Mouse (Mus musculus) E14TG2a.4 (cell line): ENCODE measurements around the gene Arntl2.
A peak's percentile ranks its signal among the peaks of the same experiment; 100 is the strongest.

Source experiments
- H3K27me3 ChIP-seq: 2 replicates; pipeline ENCODE4 v1.6.1; 2014; ENCODE audit warnings: low read length, control low read depth; ENCODE audit not compliant: insufficient read depth
- H3K36me3 ChIP-seq: 2 replicates; pipeline ENCODE4 v1.6.1; 2014; ENCODE audit warnings: low read length, control low read depth; ENCODE audit not compliant: insufficient read depth
- H3K4me1 ChIP-seq: replicated peaks from 2 replicates; pipeline ENCODE4 v1.6.1; 2014; ENCODE audit warnings: low read depth, low read length, control low read depth
- H3K4me3 ChIP-seq: replicated peaks from 2 replicates; pipeline ENCODE4 v1.5.1; 2014; ENCODE audit warnings: mild to moderate bottlenecking, low read length
- H3K9me3 ChIP-seq: 2 replicates; pipeline ENCODE4 v1.6.1; 2014; ENCODE audit warnings: low read length, control low read depth
- CTCF ChIP-seq: conservative IDR thresholded peaks from 2 replicates; pipeline ENCODE4 v1.5.1; 2014; ENCODE audit warnings: low read length
- NANOG ChIP-seq: IDR thresholded peaks from 2 replicates; pipeline ENCODE4 v1.6.1; 2014; ENCODE audit warnings: borderline replicate concordance, low read length, mixed read lengths
- POU5F1 ChIP-seq: IDR thresholded peaks from 2 replicates; pipeline ENCODE4 v1.6.1; 2014; ENCODE audit warnings: low read length, borderline replicate concordance

Gene Arntl2

DNA sequence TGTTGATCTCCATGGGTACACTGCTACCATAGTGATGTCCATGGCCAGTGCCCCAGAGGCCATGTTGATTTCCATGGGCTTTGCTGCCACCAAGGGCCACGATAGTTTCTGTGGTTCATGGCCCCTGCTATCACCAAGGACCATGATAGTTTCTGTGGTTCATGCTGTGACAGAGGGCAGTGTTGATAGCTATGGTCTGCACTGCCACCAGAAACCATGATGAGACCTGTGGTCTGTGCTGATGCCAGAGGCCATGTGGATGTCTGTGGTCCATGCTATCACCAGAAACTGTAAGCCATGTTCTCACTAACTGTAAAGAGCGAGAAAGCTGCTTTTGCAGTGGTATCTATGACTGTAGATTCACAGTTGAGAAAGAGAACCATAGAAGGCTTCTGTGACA, 40.7 kb upstream of the Arntl2 start:
- Histone ChIP-seq H3K36me3 (peaks cover 9% of the 10 kb centered on the region; the same call in 1 of the 2 replicates), H3K4me3 (no peak overlapping the region), H3K4me1 (peaks cover 22% of the 10 kb centered on the region), H3K27me3 (no peaks in the 10 kb centered on the region), H3K9me3 (no peaks in the 10 kb centered on the region)
- TF ChIP-seq POU5F1 (no peak), CTCF (no peak), NANOG (no peak)

DNA sequence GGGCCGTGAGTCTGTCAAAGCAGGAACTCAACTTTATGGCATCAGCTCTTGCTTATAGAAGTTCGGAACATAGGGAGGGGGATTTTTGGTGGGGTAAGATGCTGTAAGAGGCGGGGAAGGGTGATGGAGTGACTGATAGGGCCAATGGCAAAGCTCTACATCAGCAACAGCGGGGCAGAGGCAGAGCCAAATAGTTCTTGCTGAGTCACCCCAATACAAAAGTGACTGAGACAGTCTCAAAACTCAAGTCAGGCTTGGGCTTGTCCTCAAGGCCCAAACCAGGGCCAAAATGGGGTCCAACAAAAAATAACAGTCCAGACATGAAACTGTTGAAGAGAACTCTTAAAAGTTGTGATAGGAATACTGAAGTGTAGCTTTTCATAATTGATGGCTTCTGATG, 40.2 kb upstream of the Arntl2 start:
- peaks cover 11% of the 10 kb centered on the region; the same call in 1 of the 2 replicates for H3K36me3 ChIP-seq
- peaks cover 22% of the 10 kb centered on the region for H3K4me1 ChIP-seq
- H3K27me3 ChIP-seq: no peaks in the 10 kb centered on the region
- H3K9me3 ChIP-seq: no peaks in the 10 kb centered on the region
- TF ChIP-seq CTCF (no peak), NANOG (no peak), POU5F1 (no peak)
- no peak overlapping the region for H3K4me3 ChIP-seq

DNA sequence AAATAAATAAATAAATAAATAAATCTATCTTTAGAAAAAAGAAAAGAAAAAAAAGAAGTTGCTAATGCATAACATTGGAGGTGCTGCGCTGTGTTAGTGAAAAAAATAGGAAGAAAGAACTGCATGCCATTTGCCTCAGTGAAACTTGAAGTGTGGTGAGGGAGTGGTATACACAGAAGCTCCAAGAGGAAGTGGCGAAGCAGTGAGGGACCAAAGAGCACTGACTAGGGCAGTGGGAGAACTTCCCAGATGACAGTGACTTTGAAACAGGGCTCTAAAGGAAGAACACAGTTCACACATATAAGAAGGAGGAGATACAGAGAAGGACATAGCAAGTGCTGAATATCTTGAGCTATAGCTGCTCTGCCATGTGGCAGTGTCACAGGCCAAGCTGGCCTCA, 36.8 kb upstream of the Arntl2 start:
- Histone ChIP-seq H3K27me3 (no peaks in the 10 kb centered on the region), H3K4me1 (peaks cover 11% of the 10 kb centered on the region), H3K9me3 (no peaks in the 10 kb centered on the region), H3K36me3 (peaks cover 14% of the 10 kb centered on the region; the same call in 1 of the 2 replicates), H3K4me3 (no peak overlapping the region)
- TF ChIP-seq POU5F1 (no peak), NANOG (no peak), CTCF (no peak)

DNA sequence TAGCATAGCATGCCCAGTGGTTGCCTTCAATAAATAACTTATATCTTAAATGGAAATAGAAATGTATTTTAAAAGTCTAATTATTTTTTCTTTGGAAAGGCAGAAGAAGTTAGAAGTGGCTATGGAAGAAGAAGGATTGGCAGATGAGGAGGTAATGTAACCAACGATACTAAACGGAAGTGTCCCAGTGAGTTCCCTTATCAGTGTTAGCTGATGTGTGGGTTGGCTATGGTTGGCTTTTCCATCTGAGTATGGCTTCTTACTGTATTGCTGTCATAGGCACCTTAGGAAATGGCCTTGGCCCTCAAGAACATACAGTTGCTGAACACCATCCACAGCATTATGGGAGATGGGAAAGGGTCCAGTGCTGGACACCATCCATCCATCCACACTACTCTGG, 35.8 kb upstream of the Arntl2 start:
- H3K36me3 ChIP-seq: peaks cover 11% of the 10 kb centered on the region; the same call in 1 of the 2 replicates
- no peaks in the 10 kb centered on the region for H3K9me3 ChIP-seq
- H3K4me3 ChIP-seq: no peak overlapping the region
- H3K4me1 ChIP-seq: peaks cover 10% of the 10 kb centered on the region
- TF ChIP-seq POU5F1: no peak
- no peak for TF ChIP-seq NANOG
- TF ChIP-seq CTCF: no peak
- no peaks in the 10 kb centered on the region for H3K27me3 ChIP-seq

DNA sequence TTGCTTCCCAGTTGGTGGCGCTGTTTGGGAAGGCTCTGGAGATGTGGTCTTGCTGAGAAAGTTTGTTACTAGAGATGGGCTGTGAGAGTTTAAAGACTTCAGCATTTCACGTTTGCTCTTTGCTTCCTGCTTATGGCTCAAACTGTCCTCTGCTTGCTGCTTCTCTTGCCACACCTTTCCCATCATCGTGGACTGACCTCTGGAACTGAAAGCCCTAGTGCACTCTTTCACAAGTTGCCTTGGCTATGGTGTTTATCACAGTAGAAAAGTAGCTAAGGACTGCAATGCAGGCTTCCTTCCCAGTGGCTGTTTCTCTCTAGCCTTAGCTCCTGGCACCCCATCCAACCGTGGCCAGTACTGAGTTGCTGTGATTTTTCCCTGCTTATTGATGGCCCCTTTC, 35.1 kb upstream of the Arntl2 start:
- TF ChIP-seq NANOG (no peak), CTCF (peak; percentile 38; the same call in 1 of the 2 replicates), POU5F1 (no peak)
- no peak overlapping the region for H3K4me3 ChIP-seq
- peaks cover 8% of the 10 kb centered on the region; the same call in 1 of the 2 replicates for H3K36me3 ChIP-seq
- H3K27me3 ChIP-seq: no peaks in the 10 kb centered on the region
- H3K9me3 ChIP-seq: no peaks in the 10 kb centered on the region
- H3K4me1 ChIP-seq: peaks cover 3% of the 10 kb centered on the region

DNA sequence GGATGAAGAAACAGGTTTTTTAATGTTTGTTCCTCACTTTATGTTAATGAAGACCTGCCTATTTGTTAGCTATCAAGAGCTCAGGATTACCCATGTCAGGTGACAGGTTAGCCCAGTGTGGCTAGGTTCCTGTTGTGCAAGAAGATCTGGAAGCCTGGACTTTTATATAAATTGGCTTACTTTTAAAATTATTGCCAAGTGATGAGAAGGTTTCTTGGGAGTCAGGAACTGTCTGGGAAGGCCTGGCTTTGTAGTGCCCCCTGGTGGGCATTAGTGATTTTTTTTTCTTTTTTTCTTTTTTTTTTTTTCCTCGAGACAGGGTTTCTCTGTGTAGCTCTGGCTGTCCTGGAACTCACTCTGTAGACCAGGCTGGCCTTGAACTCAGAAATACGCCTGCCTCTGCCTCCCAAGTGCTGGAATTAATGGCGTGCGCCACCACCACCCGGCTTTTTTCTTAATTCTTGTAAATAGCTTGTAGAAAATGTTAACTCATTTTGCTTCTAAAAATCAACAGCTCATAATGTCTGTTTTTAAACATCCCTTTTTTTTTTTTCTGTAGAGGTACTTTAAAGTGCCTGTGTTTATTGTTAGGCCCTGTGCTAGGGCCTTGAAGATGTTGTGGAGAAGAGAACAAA, 33.5 kb upstream of the Arntl2 start:
- H3K9me3 ChIP-seq: no peaks in the 10 kb centered on the region
- H3K36me3 ChIP-seq: peaks cover 23% of the 10 kb centered on the region
- H3K4me1 ChIP-seq: no peaks in the 10 kb centered on the region
- H3K27me3 ChIP-seq: no peaks in the 10 kb centered on the region
- TF ChIP-seq CTCF (peak; percentile 20), POU5F1 (no peak)
- no peak overlapping the region for H3K4me3 ChIP-seq

DNA sequence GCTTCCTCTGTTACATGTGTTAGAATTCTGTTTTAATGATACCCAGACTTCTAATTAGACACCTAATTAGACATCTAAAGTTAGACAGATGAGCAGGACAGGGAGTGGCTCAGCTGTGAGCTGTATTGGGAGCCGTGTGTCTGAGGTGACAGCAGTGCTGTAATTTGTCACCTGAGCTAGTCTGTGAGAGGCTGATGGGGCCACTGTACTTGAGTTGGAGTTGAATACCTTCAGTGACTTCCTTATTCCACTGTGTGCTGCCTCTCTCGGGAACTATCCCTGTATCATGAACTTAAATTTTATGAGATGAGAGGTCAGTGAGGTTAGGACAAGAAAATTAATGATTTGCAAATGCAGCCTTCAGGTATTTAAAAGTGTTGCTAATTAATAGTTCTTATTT, 31.3 kb upstream of the Arntl2 start:
- Histone ChIP-seq H3K36me3 (peaks cover 43% of the 10 kb centered on the region), H3K4me3 (no peak overlapping the region), H3K4me1 (no peaks in the 10 kb centered on the region), H3K27me3 (no peaks in the 10 kb centered on the region), H3K9me3 (no peaks in the 10 kb centered on the region)
- no peak for TF ChIP-seq NANOG
- no peak for TF ChIP-seq POU5F1
- TF ChIP-seq CTCF: no peak

DNA sequence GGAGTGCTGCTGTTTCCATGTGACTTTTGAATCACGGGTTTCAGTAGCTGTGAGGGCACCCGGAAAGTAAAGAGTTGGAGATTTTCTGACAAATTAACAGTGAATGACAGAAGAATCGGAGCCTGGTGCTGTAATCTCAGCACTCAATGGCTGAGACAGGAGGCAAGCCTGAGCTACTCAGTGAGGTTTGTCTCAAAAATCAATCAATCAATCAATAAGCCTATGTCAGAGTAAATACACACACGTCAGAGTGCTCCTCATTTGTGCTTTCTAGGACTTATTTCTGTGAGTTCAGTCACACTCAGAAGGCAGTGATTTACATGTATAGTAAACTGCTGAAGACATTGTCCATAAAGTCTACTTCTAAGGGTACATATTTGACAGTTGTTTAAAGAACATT, 30.6 kb upstream of the Arntl2 start:
- TF ChIP-seq POU5F1 (no peak), CTCF (no peak), NANOG (no peak)
- Histone ChIP-seq H3K36me3 (peaks cover 50% of the 10 kb centered on the region), H3K4me3 (no peak overlapping the region), H3K4me1 (no peaks in the 10 kb centered on the region), H3K9me3 (no peaks in the 10 kb centered on the region), H3K27me3 (no peaks in the 10 kb centered on the region)
